Mouse (Mus musculus) thymus, postnatal 14 days (tissue): ENCODE data around the gene Atg9a.

Experiments used
- DNase-seq: peaks from one replicate; pipeline ENCODE4 v3.0.0; 2021

Atg9a gene

DNA sequence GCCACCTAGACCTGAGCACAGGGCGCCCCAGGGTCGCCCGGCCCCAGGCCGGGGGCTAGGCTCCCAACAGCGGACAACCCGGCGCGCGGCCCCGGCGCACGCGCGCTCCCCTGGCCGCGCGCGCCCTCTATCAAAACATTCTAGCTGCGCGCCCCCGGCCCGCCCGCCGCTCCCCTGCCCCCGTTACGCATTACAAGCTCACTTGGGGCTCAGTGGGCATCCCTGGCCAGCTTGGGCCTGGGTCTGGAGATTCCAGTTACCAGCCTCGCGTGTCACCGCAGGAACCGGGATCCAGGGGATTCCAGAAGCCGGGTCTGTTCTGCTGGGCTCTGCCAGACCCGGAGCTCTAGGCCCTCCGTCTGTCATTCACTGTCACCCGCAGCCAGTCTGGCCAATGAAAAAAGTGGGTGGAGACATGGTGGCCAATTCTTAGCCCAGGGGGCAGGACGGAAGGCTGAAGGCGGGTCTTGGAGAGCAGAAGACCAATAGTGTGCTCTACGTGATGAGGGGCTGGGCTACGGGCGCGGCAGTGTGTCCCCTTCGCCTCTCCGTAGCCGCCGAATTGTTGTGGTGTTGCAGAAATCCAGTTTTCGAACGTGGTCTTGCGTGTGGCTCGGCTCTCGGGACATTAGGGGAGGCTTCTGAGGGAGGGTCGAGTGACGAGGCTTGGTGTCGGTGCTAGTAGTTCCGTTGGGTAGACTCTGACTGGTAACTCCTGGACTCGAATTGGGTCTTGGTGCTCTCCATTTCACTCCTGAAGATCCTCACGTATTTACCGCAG lies at the start of gene Atg9a, which contains the start of gene Ankzf1:
Gene Atg9a, minus strand, starts transcription at position 575 of the 781 bp plus-strand sequence.
Gene Ankzf1, plus strand, starts transcription at position 530 of the 781 bp plus-strand sequence.
- DNase-seq: peak; percentile 94

DNA sequence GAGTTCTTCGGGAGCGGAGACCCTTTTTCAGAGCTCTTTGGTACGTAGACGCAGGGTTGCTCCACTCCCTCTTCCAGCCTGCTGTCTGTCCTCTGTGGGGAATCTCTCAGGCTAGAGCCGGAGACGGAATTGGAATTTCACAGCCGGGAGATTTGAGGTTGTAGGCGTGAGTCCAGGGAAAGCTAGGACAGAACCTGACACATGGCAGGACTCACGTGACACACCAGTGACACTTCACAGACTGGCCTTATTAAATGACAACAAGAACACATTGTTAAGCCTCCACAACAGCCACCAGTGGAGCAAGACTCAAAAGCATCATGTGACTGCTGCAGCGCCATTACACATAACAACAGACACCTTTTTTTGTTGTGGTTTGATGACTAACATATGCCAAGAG lies 47.6 kb upstream of the Atg9a start:
- no peak for DNase-seq

DNA sequence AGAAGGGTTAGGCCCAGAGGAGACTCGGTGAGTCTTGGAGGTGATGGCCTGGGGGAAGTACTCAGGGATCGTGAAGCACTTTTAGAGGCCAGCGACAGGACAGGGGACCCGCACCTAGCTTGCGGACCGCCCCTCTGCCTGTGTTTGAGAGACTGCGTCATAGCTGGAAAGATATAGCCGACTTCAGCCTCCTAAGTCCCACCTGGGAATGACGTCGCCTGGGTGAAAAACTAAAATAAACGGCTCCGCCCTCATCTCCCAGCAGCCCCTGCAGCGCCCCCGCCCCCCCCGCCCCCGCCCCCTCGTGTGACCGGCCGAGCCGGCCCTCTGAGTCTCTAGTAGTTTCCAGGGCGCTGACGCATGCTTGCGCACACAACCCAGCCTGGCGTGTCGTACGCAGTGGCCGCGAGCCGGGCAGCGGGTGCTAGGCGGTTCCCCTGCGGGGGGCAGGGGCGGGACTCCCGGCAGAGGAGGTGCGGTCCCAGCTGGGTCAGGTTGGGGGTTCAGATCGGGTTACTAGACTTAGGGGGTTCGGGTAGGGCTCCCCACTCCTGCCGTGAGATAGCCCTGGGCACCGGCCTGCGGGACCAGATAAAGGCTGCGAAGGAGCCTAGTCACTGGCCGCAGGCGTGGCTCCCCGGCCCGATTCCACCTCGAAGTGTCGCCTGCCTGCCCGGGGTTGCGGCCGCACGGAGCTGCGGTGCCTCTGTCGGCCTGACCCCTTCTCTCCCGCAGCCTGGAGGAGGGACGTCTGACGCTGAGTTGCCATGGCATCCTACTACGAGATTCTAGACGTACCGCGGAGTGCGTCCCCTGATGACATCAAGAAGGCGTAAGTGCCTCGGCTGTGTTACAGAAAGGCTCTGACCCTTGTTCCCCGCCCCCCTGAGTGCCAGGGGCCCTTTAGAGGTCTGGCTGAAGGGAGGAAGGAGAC lies 44.4 kb upstream of the Atg9a start, which contains the start of gene Dnajb2:
Gene Dnajb2, plus strand, starts transcription at position 290 of the 934 bp plus-strand sequence.
- DNase-seq: peak; percentile 73

DNA sequence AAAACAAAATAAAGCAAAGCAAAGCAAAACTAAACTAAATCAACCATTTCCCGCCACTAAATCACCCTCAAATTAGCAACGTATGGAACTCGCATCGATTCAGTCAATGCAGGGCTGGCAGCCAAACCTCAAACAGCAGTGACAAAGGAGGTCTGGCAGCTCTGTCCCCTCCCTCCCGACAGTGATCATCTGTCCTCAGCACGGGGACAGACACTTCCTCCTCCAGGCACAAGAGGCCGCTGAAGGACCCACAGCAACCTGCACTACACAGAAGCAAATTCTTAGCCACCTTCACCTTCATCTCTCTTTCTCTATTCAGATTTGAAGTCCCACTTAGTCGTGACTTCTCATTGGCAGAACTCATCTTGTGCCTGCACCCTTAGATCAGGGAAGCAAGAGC lies 42.6 kb upstream of the Atg9a start:
- peak; percentile 79 for DNase-seq

DNA sequence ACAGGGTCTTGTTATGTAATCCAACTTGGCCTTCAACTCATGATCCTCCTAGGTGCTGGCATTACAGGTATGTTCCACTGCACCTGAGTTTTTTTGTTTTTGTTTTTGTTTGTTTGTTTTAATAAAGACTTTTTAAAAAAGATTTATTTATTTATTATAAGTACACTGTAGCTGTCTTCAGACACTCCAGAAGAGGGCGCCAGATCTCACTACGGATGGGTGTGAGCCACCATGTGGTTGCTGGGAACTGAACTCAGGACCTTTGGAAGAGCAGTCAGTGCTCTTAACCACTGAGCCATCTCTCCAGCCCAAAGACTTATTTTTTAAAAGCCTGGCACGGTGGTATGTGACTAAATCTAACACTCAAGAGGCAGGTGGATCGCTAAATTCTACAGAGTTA lies 40.5 kb upstream of the Atg9a start:
- peak; percentile 15 for DNase-seq

DNA sequence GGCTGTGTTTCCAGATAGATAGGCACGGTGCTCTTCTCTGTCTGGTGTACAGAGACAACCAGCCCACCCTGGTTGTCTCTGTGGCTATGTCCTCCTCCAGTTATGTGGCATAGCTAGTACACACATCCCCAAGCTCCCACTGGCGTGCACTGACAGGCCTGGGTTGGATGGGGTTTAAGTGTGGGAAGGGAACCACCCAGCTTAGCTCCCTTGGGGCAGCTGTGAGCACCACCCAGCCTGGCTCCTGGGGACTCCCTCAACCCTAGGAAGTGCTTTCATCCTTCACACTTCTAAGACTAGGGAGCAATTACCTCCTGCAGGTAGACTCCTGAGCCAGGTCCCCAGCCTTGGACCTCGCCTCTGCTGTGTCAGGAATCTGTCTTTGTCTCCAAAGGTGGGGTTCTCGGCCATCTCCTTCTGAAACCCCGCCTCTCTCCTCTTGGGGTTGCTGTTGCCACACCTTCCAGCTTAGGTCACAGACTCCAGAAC lies 39.7 kb upstream of the Atg9a start, which contains the start of gene A630095N17Rik:
Gene A630095N17Rik, minus strand, starts transcription at position 439 of the 489 bp plus-strand sequence.
- peak; percentile 2 for DNase-seq

DNA sequence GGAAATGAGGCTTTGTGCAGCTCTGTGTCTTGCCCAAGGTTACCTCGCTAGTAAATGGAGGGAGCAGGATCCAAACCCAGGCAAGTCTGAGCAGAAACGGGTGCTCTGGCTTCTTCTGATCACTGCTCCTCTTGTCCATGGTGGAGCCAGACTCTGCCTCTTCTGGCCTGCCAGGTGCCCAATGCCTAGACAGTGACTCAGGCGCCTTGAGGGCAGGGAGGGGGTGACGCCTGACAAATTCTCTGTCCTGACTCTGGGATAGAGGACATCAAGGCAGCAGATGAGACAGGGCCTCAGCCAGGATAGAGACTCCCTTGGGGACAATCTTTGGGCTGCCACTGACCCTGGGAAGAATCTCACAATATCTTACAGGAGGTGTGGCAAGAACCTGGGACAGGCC lies 39.2 kb upstream of the Atg9a start:
- DNase-seq: peak; percentile 2

DNA sequence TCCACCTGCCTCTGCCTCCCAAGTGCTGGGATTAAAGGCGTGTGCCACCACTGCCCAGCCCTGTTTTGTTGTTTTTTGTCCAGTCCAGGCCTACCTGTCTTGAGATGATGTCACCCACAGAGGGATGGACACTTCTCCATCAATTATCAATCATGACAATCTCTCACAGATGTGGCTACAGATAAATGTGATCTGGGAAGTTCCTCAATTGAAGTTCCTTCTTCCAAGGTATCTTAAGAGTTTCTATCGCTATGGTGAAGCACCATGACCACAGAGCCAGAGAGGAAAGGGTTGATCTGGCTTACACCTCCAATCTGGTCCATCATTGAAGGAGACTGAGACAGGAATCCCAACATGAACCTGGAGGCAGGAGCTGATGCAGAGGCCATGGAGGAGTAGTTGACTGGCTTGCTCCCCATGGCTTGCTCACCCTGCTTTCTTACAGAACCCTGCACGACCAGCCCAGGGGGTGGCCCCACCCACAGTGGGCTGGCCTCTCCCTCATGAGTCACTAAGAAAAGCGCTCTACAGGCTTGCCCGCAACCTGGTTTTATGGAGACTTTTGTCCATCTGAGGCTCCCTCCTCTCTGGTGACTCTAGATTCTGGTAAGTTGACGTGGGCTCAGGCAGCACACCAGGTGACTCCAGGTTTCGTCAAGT lies 38.5 kb upstream of the Atg9a start:
- DNase-seq: no peak

DNA sequence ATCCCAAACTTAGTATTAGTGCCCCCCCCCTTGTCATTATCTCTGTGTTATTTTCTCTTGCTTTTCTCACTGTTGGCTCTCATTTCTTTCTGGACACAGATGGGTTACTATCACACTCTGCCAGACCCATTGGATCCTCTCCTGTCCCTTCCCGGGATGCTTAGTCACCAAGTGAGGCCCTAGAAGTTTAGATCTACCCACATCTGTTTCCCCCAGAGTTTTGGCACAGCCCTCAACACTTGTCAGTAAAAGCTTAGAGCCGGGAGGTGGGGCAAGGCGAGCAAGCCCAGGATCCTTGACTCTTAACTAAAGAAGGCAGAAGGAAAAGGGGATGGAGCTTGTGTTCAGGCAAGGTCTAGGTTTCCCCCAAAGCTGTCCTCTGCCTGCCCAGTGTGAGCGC lies 37.2 kb upstream of the Atg9a start:
- no peak for DNase-seq

DNA sequence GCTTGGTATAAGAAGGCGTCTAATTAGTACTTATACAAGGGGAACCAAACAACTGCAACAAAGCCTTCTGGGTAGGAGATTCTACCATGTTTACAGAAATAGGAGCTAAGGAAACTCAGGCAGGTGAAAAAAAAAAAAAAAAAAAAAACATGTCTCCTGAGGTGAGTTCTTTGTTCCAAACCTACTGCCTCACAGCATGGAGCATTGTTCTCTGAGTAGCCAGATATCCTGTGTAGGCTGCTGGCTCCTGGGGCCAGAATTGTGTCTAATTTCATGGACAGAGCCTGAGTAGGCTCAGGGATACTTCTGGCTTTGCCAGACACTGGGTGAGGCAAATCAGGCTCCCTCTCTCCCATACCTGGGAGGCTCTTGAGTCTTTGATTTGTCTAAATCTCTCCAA lies 35.7 kb upstream of the Atg9a start:
- DNase-seq: no peak

DNA sequence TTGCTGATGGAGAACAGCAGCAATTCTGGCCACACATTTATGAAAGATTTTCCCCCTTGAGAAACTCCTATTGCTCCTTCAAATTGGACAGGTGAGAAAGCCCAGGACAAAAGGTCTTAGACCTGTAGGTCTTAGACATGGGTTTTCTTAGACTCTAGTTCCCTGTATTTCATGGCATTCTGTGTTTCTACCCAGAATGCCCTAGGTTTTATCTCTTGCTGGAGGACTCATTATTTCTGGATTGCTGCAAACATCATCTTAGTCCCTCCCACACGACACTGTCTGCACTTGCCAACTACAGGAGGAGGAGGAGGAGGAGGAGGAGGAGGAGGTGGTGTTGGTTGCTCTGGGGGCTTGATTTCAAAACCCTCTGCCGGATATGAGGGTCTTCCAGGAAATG lies 34.1 kb upstream of the Atg9a start:
- no peak for DNase-seq

DNA sequence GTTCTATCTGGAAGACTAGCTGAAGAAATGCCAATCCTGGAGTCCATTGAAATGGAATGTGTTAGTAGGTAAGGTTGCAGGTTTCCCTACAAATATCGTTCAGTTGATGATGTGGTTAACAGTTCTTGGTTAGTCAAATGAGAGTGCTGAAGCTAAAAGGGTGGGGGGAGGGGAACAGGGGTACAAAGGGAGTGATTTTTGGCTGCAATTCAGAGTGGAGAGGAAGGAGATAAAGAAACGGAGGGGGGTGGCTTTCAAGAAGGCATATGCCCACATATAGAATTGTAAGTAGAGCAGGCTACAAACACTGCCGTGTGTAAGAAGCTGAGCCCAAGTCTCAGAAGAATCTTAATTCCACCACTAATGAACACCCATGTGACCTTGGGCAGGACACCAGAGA lies 33.5 kb upstream of the Atg9a start:
- no peak for DNase-seq

DNA sequence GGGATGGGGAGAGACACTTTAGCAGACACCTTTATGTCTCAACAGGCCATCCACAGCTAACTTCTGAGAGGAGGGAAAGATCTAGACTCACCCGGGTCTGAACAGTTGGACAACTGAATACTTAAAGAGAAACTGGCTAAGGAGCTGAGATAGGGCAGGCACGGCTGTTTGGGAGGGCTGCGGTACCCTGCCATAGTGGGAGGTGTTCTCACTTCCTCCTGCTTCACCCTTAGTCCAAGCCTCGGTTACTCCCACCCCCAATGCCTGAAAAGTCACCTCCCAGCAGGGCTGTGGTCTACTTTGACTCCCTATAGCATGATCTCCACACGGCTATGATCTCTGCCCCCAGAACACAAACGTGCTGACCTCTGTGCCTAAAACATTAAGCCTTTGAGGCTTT lies 31.5 kb upstream of the Atg9a start:
- DNase-seq: peak; percentile 48

DNA sequence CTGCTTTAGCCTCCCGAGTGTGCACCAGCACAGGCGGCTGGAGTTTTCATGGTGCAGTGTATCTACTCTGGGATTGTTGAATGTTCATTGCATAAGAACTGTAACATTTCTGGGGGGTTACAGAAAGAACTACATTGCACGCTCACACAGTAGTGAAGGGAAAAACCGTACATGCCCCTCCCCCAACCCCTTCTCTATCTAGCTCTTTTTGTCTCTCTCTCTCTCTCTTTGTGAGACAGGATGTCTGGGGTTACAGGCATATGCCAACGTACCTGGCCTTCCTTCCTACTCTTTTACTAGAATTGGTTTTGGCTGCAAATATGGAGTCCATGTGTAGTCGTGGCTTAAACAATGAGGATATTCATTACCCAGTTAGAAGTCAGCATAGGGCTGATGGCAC lies 30.9 kb upstream of the Atg9a start:
- peak; percentile 78 for DNase-seq

DNA sequence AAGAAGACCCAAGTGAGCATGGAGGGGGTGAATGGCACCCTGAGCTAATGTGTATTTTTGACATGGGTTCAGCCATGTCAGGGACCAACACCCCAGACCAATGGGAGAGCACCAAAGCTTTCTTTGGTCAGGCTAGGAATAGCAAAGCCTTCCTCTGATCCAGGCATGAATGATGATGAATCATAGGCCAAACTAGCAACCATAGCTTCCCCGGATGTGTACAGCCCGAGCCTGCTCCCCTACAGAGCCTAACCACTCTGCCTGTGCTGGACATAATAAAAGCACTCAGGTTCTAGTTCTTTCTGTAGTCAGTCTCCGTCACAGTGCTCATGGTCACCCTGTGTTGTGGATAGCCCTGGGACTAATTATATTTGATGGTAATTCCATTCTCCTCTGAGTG lies 29.5 kb upstream of the Atg9a start:
- no peak for DNase-seq

DNA sequence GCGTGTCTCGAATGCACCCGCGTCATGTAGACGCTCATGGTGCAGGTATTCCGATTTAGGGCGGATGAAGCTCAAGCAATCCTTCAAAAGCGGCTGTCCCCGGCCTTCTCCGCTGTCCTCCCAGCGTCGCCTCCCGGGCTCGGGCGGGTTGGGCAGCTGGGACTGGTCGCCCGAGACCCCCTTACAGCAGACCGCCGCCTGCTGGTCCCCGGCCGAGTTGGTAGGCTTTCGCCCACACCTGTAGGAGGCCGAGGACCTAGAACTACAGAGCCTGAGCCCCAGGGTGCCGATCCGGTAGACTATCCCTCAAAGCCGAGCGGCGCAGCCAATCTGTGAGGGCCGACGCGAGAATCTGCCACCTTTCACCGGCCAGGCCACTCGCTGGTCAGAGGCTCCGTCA lies 27.5 kb upstream of the Atg9a start, which contains the start of gene Tuba4a:
Gene Tuba4a, minus strand, starts transcription at position 335 of the 400 bp plus-strand sequence.
- peak; percentile 64 for DNase-seq

DNA sequence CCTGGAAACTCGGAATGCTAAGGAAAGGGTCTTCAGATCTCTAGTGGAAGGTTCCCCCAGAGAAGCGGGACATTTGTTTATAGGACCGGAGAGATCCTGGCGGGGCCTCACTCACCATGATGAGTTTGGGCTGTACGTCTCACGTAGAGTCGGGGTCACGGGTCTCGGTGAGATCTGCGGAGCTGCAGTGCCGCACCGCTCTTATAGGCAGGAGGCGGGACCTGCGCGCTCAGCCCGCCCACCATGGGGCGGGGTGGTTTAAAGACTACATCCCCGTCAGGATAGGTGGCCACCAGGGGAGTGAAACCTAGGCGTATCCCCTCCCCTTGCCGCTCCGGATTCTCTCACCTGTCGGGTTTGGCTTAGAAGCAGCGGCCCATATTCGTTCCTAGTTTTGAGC lies 27.1 kb upstream of the Atg9a start:
- peak; percentile 98 for DNase-seq

DNA sequence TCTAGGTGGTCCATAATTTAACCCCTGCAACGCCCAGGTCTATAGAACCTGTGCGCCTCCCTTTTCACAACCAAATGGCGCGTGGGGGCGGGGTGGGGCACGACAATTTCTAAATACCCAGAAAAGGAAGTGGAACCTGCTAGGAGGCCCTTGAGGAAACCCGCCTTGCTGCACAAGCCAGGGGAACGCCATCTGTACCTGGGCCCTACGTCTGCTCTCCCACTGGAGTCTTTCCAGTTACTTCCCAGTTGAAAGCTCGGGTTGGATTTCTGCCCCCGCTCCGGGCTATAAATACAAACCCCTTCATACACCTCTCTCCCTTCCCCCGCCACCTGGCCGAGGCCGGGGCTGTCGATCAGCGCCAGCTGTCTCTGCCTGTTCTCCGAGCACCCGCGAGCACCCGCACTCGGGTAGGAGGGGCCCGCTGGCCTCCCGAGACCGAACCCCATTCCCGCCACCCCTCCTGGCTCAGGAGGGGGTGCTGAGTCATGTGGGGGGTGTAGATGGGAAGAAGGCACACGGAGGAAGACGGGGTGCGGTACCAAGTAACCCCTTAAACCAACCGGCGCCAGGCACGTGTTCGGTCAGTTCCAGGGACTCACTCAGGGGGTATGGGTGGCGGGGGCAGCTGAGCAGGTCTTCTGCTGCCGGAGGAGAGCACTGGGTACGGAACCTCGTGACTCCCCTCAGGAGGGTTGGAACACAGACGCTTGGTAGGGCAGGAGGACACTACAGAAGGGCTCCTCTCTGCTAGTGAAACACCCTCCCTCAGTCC lies 26.4 kb upstream of the Atg9a start:
- DNase-seq: peak; percentile 77

DNA sequence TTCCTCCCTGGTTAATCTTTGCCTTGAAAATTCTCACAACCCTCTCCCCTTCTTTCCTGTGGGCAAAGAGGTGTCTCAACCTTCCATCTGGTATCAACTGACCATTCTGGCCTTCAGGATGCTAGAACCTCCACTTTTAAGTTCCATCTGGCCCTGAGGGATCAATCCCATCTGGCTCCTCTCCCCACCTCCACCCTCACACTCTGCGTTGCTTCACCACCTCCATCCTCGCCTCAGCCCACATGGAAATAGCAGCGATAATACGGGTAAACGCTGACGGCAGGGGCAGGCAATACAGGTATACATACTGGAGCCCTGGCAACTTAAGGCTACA lies 25.9 kb upstream of the Atg9a start:
- no peak for DNase-seq

DNA sequence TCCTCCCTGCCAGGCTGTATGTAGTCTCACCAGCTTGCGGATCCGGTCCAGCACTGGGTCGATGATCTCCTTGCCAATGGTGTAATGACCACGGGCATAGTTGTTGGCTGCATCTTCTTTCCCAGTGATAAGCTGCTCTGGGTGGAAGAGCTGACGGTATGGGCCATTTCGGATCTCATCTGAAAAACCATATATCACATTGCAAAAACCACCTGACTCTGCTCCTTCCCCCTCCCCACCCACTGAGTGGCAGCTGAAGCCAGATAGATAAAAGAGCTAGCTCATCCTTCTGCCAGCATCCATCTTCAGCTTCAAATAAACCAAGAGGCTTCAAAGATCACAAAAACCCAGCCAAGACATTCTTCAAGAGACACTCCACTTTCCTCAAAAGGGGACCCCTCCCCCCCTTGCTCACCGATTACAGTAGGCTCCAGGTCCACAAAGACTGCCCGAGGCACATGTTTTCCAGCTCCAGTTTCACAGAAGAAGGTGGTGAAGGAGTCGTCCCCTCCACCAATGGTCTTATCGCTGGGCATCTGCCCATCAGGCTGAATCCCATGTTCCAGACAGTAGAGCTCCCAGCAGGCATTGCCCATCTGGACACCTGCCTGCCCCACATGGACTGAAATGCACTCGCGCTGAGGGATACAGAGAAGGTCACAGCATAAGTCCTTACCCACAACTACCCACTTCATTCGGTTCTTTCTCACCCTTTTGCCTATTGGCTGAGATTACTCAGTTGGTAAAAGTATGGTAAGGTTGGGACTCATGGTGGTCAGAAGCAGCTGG lies 25.0 kb upstream of the Atg9a start:
- DNase-seq: peak; percentile 39

DNA sequence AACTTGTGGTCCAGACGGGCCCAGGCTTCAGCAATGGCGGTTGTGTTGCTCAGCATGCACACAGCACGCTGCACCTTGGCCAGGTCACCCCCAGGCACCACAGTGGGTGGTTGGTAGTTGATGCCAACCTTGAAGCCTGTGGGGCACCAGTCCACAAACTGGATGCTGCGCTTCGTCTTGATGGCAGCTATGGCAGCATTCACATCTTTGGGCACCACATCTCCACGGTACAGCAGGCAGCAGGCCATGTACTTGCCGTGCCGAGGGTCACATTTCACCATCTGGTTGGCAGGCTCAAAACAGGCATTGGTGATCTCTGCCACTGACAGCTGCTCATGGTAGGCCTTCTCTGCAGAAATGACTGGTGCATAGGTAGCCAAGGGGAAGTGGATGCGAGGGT lies 23.8 kb upstream of the Atg9a start:
- peak; percentile 8 for DNase-seq
